Mouse (Mus musculus) heart, adult 11 months (tissue): Measurements from ENCODE around the gene Prodh2.
"Not testable (repeated sequence)": the region's sequence is repeated elsewhere in the genome, so short reads cannot be mapped to it uniquely, and the experiment has no call there.

Experiments
- DNase-seq: peaks from one replicate; pipeline ENCODE4 v3.0.0; 2022

The Prodh2 gene

GRCm38 (mm10) chr7:30490251-30490956 is 3.0 kb upstream of the Prodh2 start:
- no peak for DNase-seq

- no peak for DNase-seq
Observed at GRCm38 (mm10) chr7:30490957-30491307, 2.5 kb upstream of the Prodh2 start.

- DNase-seq, result no peak
Observed at GRCm38 (mm10) chr7:30492765-30493164, 657 bp upstream of the Prodh2 start.

GRCm38 (mm10) chr7:30495506-30496042 is 2.2 kb downstream of the Prodh2 start:
- not testable (repeated sequence) for DNase-seq

- not testable (repeated sequence) for DNase-seq
Observed at GRCm38 (mm10) chr7:30501159-30501558, 7.7 kb downstream of the Prodh2 start.

GRCm38 (mm10) chr7:30508061-30508460 is 14.6 kb downstream of the Prodh2 start:
- DNase-seq, result peak; percentile 92

GRCm38 (mm10) chr7:30515003-30515760 is 21.8 kb downstream of the Prodh2 start:
- no peak for DNase-seq

GRCm38 (mm10) chr7:30518325-30518724 is 24.9 kb downstream of the Prodh2 start:
- DNase-seq, result no peak

- DNase-seq, result no peak
Observed at GRCm38 (mm10) chr7:30520396-30520795, 27.0 kb downstream of the Prodh2 start.

- no peak for DNase-seq
Observed at GRCm38 (mm10) chr7:30520856-30521255, 27.4 kb downstream of the Prodh2 start.

GRCm38 (mm10) chr7:30522871-30523270 is 29.4 kb downstream of the Prodh2 start:
- no peak for DNase-seq

- no peak for DNase-seq
Observed at GRCm38 (mm10) chr7:30524487-30524886, 31.1 kb downstream of the Prodh2 start.

- peak; percentile 89 for DNase-seq
Observed at GRCm38 (mm10) chr7:30525954-30526353, 32.5 kb downstream of the Prodh2 start.

- DNase-seq, result no peak
Observed at GRCm38 (mm10) chr7:30526399-30526798, 33.0 kb downstream of the Prodh2 start.

GRCm38 (mm10) chr7:30526981-30527380 is 33.6 kb downstream of the Prodh2 start:
- no peak for DNase-seq

- DNase-seq, result no peak
Observed at GRCm38 (mm10) chr7:30531291-30531815, 37.9 kb downstream of the Prodh2 start.

- DNase-seq, result peak; percentile 94
Observed at GRCm38 (mm10) chr7:30532931-30533330, 39.5 kb downstream of the Prodh2 start.

- peak; percentile 90 for DNase-seq
Observed at GRCm38 (mm10) chr7:30533941-30534632, 40.7 kb downstream of the Prodh2 start.

GRCm38 (mm10) chr7:30534633-30535577 is 41.5 kb downstream of the Prodh2 start, which contains the start of gene Arhgap33:
Gene Arhgap33, minus strand, starts transcription at chr7:30535060.
- peak; percentile 99 for DNase-seq

GRCm38 (mm10) chr7:30540572-30540971 is 47.1 kb downstream of the Prodh2 start:
- DNase-seq, result peak; percentile 80

- DNase-seq, result no peak
Observed at GRCm38 (mm10) chr7:30544327-30544726, 50.9 kb downstream of the Prodh2 start.

- DNase-seq, result no peak
Observed at GRCm38 (mm10) chr7:30549880-30550279, 56.5 kb downstream of the Prodh2 start.
